Mouse (Mus musculus): ENCODE measurements around the gene Phf10. TPM values are rescaled to one million over a fixed set of nuclear protein-coding genes. Genes with fewer than 3 reads are reported as not detected.
"Not testable (repeated sequence)": the region's sequence is repeated elsewhere in the genome, so short reads cannot be mapped to it uniquely, and the experiment has no call there.

Gene Phf10
- 10 to 100 TPM; 12.0 to 15.2 TPM for polyA plus RNA-seq (2017; shearing (Covaris generic))

- peak; percentile 61 for ATAC-seq
Observed at GRCm38 (mm10) chr17:14960951-14961556, at the start of gene Phf10. Gene Phf10, minus strand, starts transcription at chr17:14961273.

DNA sequence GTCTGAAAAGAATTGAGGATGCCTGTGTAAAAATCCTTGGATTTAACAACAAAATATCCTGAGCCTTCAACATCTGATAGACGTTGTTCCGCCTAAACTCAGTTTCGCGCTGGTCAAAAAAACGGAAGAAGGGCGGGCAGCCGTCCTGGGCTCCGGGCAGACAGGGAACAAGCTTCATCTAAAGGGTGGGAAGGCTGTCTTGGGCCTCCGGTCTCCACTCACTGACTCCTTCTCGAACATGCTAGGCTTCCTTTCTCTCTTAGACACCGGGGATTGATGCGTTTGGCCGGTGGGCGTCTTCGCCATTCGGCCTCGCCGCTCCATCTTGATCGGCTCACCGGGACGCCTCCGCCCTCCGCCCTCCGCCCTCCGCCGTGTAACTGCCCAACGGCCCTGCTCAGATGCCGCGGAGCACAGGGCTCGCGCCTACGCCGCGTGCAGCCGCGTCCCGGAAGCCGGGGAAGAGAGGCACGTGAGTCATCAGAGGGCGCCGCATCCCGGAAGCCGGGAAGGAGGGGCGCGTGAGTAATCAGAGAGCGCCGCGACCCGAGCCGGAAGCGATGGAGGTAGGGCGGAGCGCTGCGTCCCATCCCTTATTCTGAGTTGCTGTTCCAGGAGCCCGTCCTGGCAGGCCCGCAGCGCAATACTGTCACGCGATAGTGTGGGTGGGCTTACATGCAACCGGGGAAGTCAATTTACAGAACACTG lies 48.8 kb upstream of the Phf10 start, which contains the start of gene Gm3435:
Gm3435 (plus strand) TSS at position 471 of the 708 bp plus-strand sequence.
- peak; percentile 92 for ATAC-seq

DNA sequence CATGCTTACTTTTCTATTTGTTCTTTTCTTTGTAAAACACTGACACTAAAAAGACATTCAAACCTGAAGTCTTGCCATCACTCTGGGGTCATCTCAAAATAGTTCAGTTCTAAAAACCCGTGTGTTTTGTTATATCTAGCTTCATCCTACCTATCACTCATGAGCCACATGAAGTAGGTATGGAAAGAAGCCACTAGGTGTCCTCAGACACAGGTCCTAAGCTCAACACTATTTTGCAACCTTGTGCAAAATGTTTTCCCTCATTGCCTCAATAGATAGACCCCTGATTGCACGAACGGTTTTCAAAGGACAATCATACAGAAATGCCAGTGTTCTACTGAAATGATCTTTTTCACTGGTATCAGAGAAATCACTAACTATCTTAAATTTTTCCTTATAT lies 48.0 kb upstream of the Phf10 start:
- ATAC-seq, result peak; percentile 64

- not testable (repeated sequence) for ATAC-seq
Observed at GRCm38 (mm10) chr17:15000047-15000446, 39.0 kb upstream of the Phf10 start.

DNA sequence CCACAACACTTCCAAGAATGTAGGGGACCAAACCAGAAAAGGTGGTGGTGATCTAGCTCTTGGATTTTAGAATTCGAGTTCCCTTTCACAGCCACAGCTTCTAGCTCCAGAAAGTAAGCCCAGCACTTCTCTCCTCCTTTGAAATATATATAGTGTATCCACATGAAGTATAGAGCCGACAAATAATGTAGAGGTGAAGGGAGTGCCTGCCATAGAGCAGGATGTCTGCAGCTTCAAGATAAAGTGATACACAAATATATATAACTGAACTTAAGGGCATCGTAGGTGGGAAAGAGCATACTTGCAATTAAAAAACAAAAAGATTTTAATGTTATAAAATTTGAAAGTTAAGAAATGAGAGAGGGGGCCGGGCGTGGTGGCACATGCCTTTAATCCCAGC lies 33.1 kb upstream of the Phf10 start:
- ATAC-seq, result not testable (repeated sequence)

- ATAC-seq, result peak; percentile 43
Observed at GRCm38 (mm10) chr17:14993139-14993832, 32.2 kb upstream of the Phf10 start.

GRCm38 (mm10) chr17:14992522-14993138 lies 31.6 kb upstream of the Phf10 start:
- ATAC-seq, result peak; percentile 64

DNA sequence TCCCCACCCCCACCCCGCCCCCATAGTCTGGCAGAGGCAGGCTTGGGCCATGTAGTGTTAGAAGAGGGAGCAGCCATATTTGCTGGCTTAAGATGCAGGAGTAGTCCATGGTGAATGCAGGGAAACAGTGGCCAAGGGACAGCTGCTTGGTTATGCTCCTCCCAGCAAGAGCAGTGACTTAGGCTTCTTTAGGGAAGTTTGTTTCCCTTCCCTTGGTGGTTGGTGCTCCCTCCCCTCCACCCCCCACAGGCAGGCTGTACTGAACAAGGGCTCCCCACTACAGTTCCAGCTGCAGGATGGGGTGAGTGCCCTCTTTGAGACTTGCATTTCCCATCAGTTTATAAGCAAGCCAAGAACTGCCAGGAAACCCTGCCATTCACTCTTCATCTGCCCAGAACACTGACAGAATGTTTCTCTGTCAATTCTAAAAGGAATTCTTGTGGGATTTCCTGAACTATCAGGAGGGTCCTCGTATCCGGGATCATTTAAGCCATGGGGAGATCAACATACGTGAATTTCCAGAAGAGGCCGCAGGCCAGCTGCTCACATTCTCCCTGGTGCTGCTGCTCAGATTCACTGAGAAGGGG lies 29.1 kb upstream of the Phf10 start:
- ATAC-seq, result not testable (repeated sequence)

- peak; percentile 95 for ATAC-seq
Observed at GRCm38 (mm10) chr17:14978362-14979038, 17.4 kb upstream of the Phf10 start, which contains the start of the genes 9030025P20Rik and Gm3417. Gene 9030025P20Rik, plus strand, starts transcription at chr17:14978468. Gene Gm3417, minus strand, starts transcription at chr17:14978790.

DNA sequence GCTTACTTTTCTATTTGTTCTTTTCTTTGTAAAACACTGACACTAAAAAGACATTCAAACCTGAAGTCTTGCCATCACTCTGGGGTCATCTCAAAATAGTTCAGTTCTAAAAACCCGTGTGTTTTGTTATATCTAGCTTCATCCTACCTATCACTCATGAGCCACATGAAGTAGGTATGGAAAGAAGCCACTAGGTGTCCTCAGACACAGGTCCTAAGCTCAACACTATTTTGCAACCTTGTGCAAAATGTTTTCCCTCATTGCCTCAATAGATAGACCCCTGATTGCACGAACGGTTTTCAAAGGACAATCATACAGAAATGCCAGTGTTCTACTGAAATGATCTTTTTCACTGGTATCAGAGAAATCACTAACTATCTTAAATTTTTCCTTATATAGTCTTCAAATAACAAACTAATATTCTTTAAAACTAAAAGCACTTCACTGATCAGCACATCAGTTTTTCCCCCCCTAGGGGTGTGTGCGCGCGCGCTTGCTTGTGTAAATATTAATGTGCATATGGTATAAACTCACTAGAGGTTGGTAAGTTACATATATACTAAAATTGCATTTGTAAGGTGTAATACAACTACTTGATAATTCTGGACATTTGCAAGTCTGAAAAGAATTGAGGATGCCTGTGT lies 16.8 kb upstream of the Phf10 start:
- peak; percentile 67 for ATAC-seq

GRCm38 (mm10) chr17:14968373-14968913 lies 7.4 kb upstream of the Phf10 start:
- not testable (repeated sequence) for ATAC-seq

DNA sequence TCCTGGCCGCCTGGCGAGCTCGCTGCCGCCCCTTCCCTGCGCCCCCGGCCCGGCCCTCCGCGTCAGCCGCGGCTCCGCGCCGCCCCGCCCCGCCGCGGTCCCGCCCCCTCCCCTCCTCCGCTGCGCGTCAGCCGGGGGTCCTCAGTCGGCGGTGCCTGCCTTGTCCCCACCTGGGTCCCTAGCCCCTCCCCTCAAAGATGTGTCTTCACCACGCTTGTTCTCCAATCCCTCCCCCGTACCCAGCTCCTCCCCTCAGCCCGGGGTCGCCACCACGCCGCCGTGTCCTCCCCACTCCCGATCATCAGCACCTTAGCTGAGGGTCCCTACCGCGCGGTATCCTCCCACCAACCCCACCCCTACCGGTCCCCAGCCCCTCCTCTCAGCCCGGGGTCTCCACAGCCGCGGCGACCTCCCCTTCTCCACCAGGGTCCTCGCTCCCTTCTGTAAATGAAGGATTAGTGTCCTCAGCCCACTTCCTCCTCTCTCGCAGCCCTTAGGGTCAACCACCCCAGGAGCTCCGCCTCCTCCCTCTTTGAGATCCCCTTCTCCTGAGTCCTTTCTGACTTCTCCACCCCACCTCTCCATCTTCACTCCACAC lies 583 bp upstream of the Phf10 start:
- ATAC-seq, result peak; percentile 62

- peak; percentile 22 for ATAC-seq
Observed at GRCm38 (mm10) chr17:14960520-14960919, 553 bp downstream of the Phf10 start.

DNA sequence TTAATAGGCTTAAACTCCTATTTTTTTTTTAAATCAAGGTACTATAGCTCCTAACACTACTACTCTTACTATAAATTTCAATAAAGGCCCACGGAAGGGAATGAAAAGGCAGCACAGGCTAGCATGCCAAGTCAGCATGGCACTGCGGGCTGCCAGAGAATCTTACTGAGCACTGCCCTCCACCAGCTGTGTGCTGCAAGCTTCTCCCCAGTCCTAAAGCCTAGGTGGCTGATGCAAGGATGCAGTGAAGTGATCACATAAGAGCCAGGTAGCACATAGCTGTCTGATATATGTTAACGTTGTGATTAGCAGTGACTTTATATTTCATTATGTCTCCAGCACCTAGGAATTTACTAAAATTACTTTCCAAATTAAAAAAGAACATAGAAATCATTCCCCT lies 1.1 kb downstream of the Phf10 start:
- no peak for ATAC-seq

GRCm38 (mm10) chr17:14958686-14959327 lies 2.3 kb downstream of the Phf10 start:
- no peak for ATAC-seq

- no peak for ATAC-seq
Observed at GRCm38 (mm10) chr17:14953452-14953851, 7.6 kb downstream of the Phf10 start.

- ATAC-seq, result no peak
Observed at GRCm38 (mm10) chr17:14949161-14949827, 11.8 kb downstream of the Phf10 start.

DNA sequence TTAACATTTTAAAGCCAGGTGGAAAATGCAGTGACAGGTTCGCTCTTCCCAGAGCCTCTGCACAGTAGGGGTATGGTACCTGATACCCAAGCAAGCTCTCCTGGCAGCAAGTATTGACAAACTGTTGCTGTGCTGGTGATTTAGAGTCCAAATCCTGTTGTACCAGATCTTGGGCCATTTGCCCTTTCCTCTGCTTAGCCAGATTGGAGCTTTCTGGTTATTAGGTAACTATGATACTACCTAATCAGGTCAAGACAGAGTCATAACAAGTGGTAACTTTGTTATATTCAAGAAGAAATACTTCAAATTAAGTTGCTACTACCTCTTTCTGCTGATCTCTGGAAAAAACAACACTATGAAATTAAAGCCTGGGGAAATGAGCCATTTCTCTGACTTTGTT lies 16.5 kb downstream of the Phf10 start:
- ATAC-seq, result no peak

DNA sequence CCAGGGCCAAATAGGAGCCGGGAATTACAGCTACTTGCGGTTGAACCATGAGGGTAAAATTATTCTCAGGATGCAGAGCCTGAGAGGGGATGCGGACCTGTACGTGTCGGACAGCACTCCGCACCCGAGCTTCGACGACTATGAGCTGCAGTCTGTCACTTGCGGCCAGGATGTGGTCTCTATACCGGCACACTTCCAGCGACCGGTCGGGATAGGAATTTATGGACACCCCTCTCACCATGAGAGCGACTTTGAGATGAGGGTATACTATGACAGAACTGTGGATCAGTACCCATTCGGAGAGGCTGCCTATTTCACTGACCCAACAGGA lies 17.4 kb downstream of the Phf10 start:
- ATAC-seq, result no peak

Measured in activated CD4-positive, CD25-positive, alpha-beta regulatory T cell, adult 4 months (primary cell).